Mouse (Mus musculus) bone marrow macrophage, adult 2 months (primary cell): ENCODE results near the gene Ctbp2. TPM values are rescaled to one million over a fixed set of nuclear protein-coding genes. Genes with fewer than 3 reads are reported as not detected.

ENCODE experiments used
- H3K27ac ChIP-seq: 2 replicates; pipeline ENCODE4 v1.5.1; 2012; ENCODE audit warnings: low read depth, low read length; ENCODE audit not compliant: insufficient read depth
- H3K4me1 ChIP-seq: 2 replicates; pipeline ENCODE4 v1.6.1; 2012; ENCODE audit warnings: low read length; ENCODE audit not compliant: control insufficient read depth, insufficient read depth
- H3K4me3 ChIP-seq: 2 replicates; pipeline ENCODE4 v1.5.1; 2012; ENCODE audit warnings: mild to moderate bottlenecking, low read length, moderate library complexity; ENCODE audit not compliant: insufficient read depth
- CTCF ChIP-seq: IDR thresholded peaks from 2 replicates; pipeline ENCODE4 v1.5.1; 2012; ENCODE audit warnings: low read depth, mild to moderate bottlenecking, low read length, moderate library complexity
- POLR2A ChIP-seq: IDR thresholded peaks from 2 replicates; pipeline ENCODE4 v1.6.1; 2012; ENCODE audit warnings: mild to moderate bottlenecking, low read depth, low read length, borderline replicate concordance
- polyA plus RNA-seq: library from polyadenylated mRNA; stranded (reverse); fragments of >200 nt; gene quantifications from 2 replicates; pipeline ENCODE4 v1.2.4, GENCODE M21; 2012; ENCODE audit not compliant: missing spikeins, insufficient read depth, insufficient read length

Ctbp2 gene
- polyA plus RNA-seq, 1 experiment = 42.7 TPM

- Histone ChIP-seq H3K4me1 (peaks cover 8% of the 10 kb centered on the region), H3K27ac (no peak overlapping the region), H3K4me3 (no peak overlapping the region)
- TF ChIP-seq CTCF (peak; percentile 81), POLR2A (no peak)
Measured at GRCm38 (mm10) chr7:133032589-133033203, 91.5 kb downstream of the Ctbp2 start.

- peaks cover 9% of the 10 kb centered on the region; the same call in 1 of the 2 replicates for H3K4me1 ChIP-seq
- no peak overlapping the region for H3K27ac ChIP-seq
- TF ChIP-seq CTCF (no peak), POLR2A (no peak)
- H3K4me3 ChIP-seq = no peak overlapping the region
Measured at GRCm38 (mm10) chr7:133029496-133030047, 94.6 kb downstream of the Ctbp2 start.

- peaks cover 9% of the 10 kb centered on the region; the same call in 1 of the 2 replicates for H3K4me1 ChIP-seq
- H3K27ac ChIP-seq = no peak overlapping the region
- TF ChIP-seq CTCF (no peak), POLR2A (no peak)
- H3K4me3 ChIP-seq = no peak overlapping the region
Measured at GRCm38 (mm10) chr7:133029004-133029403, 95.2 kb downstream of the Ctbp2 start.

GRCm38 (mm10) chr7:133027930-133028329 lies 96.2 kb downstream of the Ctbp2 start:
- TF ChIP-seq POLR2A = no peak
- no peak for TF ChIP-seq CTCF
- H3K27ac ChIP-seq = no peak overlapping the region
- peaks cover 9% of the 10 kb centered on the region; the same call in 1 of the 2 replicates for H3K4me1 ChIP-seq
- H3K4me3 ChIP-seq = no peak overlapping the region

GRCm38 (mm10) chr7:133024694-133025093 lies 99.5 kb downstream of the Ctbp2 start:
- Histone ChIP-seq H3K27ac (no peak overlapping the region), H3K4me1 (peaks cover 19% of the 10 kb centered on the region), H3K4me3 (no peak overlapping the region)
- TF ChIP-seq POLR2A (no peak), CTCF (no peak)

GRCm38 (mm10) chr7:133019481-133020020 lies 104.6 kb downstream of the Ctbp2 start:
- TF ChIP-seq POLR2A (no peak), CTCF (no peak)
- no peak overlapping the region for H3K27ac ChIP-seq
- H3K4me3 ChIP-seq = no peak overlapping the region
- H3K4me1 ChIP-seq = peaks cover 10% of the 10 kb centered on the region

GRCm38 (mm10) chr7:133018961-133019360 lies 105.2 kb downstream of the Ctbp2 start:
- peaks cover 9% of the 10 kb centered on the region for H3K4me1 ChIP-seq
- TF ChIP-seq POLR2A = no peak
- TF ChIP-seq CTCF = no peak
- H3K4me3 ChIP-seq = no peak overlapping the region
- no peak overlapping the region for H3K27ac ChIP-seq

GRCm38 (mm10) chr7:133015416-133016070 lies 108.6 kb downstream of the Ctbp2 start:
- no peak for TF ChIP-seq CTCF
- no peak for TF ChIP-seq POLR2A
- Histone ChIP-seq H3K27ac (no peak overlapping the region), H3K4me1 (peaks cover 8% of the 10 kb centered on the region), H3K4me3 (no peak overlapping the region)

GRCm38 (mm10) chr7:133014631-133015030 lies 109.5 kb downstream of the Ctbp2 start:
- TF ChIP-seq CTCF (no peak), POLR2A (no peak)
- Histone ChIP-seq H3K4me3 (no peak overlapping the region), H3K4me1 (no peaks in the 10 kb centered on the region; the same call in 1 of the 2 replicates), H3K27ac (no peak overlapping the region)

GRCm38 (mm10) chr7:133013923-133014322 lies 110.2 kb downstream of the Ctbp2 start:
- no peak overlapping the region for H3K27ac ChIP-seq

More at GRCm38 (mm10) chr7:133013923-133014322, 110.2 kb downstream of the Ctbp2 start:
- TF ChIP-seq CTCF (no peak), POLR2A (no peak)
- Histone ChIP-seq H3K4me1 (no peaks in the 10 kb centered on the region), H3K4me3 (no peak overlapping the region)
